Mouse (Mus musculus) adrenal gland (tissue): ENCODE data around the gene Tnik.

Experiments
- intact Hi-C: fragments of 180-260 bp; cut with DNase I; formaldehyde crosslinking; loops from one replicate; pipeline ENCODE4 v1.15.1; 2025

Tnik gene

GRCm38 (mm10) chr3:28345961-28346360 is 82.9 kb downstream of the Tnik start:
- intact Hi-C loops = no loop called here

DNA sequence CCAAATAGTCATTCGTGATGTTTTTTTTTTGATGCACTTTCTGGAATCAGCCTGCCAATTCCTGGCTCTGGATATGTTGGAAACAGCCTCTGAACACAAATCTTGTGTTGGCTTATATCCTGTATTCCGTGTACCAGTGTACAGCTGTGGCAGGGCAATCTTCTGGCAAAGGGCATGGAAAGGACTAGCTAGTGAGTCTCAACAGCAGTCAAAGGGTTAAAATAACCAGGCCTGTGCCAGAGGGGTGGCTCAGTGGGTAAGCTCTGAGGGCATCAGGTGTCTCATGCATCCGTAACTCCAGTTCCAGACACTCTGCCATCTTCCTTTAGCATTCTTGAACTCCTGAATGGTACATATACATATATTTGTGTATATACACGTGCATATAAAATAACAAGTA is 83.5 kb downstream of the Tnik start:
- intact Hi-C loops = no loop called here

DNA sequence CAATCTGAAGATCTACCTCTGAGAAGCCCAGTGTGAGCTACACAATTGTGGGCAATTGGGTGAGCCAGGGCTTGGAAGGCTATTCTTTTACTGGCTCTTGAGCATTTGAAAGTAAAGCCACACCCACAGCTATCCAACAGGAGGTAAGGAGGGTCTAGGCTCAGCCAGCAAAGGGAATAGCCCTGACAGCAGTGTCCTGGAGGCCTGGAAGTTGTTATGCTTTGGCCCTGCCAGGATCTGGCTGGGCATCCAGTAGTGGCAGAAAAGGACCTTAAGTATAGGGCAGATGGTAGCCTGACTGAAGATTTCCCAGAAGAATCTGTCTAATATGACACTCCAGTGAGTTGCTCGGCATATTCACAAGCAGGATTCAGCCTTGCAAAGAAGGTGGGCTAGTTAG is 85.7 kb downstream of the Tnik start:
- intact Hi-C loops = no loop called here

- intact Hi-C loops = no loop called here
These were observed 87.3 kb downstream of the Tnik start for GRCm38 (mm10) chr3:28350147-28350801.

GRCm38 (mm10) chr3:28358391-28358790 is 95.4 kb downstream of the Tnik start:
- intact Hi-C loops = no loop called here

DNA sequence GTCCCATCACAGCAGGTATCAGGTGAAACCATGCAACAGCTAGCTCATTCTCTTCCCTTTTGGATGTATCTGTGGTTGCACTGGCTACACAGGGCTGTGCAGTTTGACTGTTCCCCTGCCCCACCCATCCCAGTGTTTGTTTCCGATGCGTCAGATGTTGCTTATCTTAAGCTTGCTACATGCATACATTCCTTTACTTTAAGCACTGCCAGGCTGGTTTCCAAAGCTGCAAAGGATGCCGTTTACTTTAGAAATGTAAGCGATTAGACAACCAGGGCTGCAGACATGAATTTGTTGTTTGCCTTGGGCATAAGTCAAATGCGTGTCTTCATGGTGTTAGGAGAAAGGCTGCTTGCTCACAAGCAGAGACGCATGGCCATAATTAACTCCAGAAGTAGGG is 96.1 kb downstream of the Tnik start:
- intact Hi-C loops = no loop called here

DNA sequence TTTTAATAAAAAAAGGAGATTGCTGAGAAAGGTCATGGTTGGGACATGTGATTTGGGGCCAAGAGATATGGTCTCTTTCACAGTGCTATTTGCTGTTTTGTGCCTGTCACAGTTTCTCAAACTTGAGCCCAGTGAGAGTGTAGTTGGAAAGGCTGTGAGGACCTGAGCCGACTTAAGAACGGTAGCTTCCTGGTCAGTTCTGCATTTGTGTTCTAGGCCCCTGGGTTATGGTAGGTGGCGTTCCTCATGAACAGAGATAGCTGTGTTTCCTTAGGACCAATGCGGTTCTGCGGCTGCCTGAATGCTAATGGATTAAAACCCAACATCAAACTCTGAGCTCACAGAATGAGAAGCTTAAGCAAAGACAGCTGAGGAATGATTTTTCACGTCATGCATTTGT is 98.0 kb downstream of the Tnik start:
- intact Hi-C loops = no loop called here

- intact Hi-C loops = no loop called here
These were observed 100.6 kb downstream of the Tnik start for GRCm38 (mm10) chr3:28363441-28364125.

DNA sequence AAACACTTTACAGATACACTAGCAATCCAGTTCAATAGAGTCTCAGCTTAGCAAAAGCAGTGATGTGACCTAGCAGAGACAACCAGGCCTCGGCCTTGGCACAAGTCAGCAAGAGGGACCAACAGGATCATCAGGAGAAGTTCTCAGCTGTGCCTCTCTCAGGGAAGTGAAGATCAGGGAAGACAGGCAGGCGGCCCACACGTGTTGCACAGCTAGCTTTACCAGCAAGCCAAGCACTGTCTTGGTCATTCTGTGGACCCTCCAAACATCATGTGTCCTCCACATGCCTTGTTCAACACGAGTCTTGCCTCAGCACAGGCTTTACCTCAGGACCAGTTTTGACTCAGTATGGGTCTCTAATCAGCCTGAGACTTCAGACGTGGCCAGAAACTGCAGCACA is 105.7 kb downstream of the Tnik start:
- intact Hi-C loops = no loop called here

- intact Hi-C loops = no loop called here
These were observed 106.3 kb downstream of the Tnik start for GRCm38 (mm10) chr3:28369266-28369665.

DNA sequence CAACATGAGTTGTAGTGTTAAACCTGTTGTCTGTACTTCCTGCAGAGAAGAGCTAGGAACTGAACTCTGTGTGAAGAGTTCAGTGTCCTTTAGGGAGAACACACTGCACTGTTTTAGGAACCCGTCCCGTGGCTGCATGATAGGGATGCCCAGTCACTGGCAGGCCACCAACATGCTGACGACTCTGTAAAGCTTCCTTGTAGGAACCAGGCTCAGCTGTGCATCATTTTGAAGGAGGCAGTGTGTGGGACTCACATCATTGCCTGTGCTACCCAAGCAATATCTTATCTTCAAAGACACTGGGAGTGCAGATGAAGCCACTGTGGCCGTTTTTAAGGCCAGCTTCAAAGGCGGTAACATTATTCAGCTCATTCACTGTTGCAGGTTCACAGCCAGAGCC is 106.7 kb downstream of the Tnik start:
- intact Hi-C loops = no loop called here

DNA sequence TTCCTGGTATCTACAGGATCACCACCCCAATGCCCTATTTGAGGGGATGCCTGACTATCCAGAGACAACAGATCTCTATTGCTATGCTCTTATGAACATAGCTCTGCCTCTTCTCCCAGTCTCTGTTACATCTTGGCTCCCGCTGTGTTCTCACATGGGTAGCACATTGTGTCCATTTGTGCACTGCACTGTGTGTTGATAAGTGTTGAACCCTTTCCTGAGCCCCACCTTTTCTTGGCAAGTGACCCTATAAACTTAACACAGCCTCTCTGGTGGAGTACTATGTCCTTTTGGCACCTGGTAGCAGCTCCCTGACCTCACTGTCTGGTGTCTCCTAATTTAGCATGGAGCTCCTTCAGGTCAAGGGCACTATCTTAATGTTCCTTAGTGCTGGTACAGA is 108.6 kb downstream of the Tnik start:
- intact Hi-C loops = no loop called here

DNA sequence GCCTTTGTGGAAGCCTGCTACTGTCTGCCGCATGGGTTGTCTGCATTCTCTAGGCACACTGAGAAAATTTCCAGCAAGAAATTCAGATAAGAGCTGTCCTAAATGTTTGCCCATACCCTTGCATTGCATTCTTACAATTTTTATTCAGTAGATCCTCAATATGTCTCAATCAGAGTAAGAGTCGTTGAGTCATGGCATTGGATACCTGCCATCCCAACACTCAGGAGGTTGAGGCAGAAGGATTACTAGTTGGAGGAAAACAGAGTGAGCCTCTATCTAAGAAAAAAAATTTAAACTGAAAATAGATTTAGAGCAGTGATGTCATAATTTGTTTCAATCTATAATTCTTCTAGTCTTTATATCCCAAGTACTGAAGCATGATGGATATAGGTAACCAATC is 109.4 kb downstream of the Tnik start:
- intact Hi-C loops = no loop called here

GRCm38 (mm10) chr3:28374738-28375510 is 111.9 kb downstream of the Tnik start:
- intact Hi-C loops = no loop called here

GRCm38 (mm10) chr3:28380224-28380623 is 117.2 kb downstream of the Tnik start:
- intact Hi-C loops = no loop called here

DNA sequence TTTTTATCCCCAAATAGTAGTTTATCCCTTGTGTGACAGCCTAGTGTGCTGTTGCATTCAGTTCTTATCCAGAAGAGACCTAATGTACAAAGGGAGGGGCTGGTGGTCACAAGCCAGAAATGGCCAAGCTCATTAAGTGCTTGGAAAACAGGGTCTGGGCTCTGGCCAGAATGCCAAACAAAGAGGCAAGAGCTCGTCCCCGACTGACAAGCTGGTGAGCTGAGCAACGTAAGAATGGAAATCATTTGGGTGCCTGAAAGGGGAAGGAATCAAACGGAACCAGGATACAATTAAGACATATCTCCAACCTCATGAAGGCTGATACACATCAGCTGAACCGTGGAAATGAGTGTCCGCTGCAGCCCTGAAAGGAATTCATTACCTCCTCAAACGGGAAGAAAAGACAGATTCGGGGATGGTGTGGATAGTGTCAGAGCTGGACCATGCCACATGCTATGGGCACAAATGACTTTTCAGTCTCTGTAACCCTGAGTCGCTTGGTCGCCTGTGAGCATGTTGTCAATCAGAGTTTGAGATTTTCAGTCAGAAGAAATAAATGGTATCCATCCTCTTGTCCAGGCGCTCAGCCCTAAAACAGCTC is 120.6 kb downstream of the Tnik start:
- intact Hi-C loops = no loop called here

- intact Hi-C loops = no loop called here
These were observed 122.4 kb downstream of the Tnik start for GRCm38 (mm10) chr3:28385199-28385975.

GRCm38 (mm10) chr3:28388540-28388939 is 125.5 kb downstream of the Tnik start:
- intact Hi-C loops = no loop called here

- intact Hi-C loops = no loop called here
These were observed 127.2 kb downstream of the Tnik start for GRCm38 (mm10) chr3:28390183-28390582.

DNA sequence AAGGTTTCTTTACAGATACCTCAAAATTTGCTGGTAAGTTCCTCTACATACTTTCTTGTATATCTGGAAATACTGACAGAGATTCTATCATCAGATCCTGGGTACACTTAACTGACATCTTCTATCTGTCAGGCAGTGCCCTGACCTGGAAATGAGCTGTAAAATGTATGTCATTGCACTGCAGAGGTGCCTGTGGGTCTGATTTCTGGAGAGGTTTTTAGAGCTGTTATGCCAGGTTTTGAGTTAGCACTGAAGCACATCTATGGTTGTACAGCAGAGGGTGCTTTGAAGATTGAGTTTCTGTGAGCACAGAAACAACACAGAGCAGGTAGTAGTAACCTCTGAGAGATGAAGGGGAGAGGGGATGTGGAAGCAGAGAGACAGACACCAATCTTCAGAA is 129.5 kb downstream of the Tnik start:
- intact Hi-C loops = no loop called here

GRCm38 (mm10) chr3:28398781-28399180 is 135.8 kb downstream of the Tnik start:
- intact Hi-C loops = no loop called here
